Mouse (Mus musculus) CH12.LX (cell line): ENCODE results near the gene Dnajc15. TPM values are rescaled to one million over a fixed set of nuclear protein-coding genes. Genes with fewer than 3 reads are reported as not detected.

ENCODE experiments used
- DNase-seq: peaks from one replicate; pipeline ENCODE4 v3.0.0-alpha.2; 2013; ENCODE audit errors: extremely low read depth
- H3K27ac ChIP-seq: 2 replicates; pipeline ENCODE4 v1.5.1; 2012; ENCODE audit warnings: low read depth, mild to moderate bottlenecking, control low read depth, moderate library complexity; ENCODE audit not compliant: insufficient read depth
- H3K27me3 ChIP-seq: replicated peaks from 2 replicates; pipeline ENCODE3; 2012; ENCODE audit warnings: inconsistent platforms
- H3K36me3 ChIP-seq, 2 experiments: replicated peaks in 1 of 2; 2 replicates each; pipeline versions ENCODE3 to v1.6.1; 2012; ENCODE audit warnings: inconsistent platforms in 1 of 2, low read length in 1 of 2, mild to moderate bottlenecking in 1 of 2, mixed read lengths in 1 of 2, moderate library complexity in 1 of 2; ENCODE audit not compliant: control insufficient read depth in 1 of 2, insufficient read depth in 1 of 2
- H3K4me1 ChIP-seq, 2 experiments: 2 replicates each; pipeline ENCODE4 v1.6.1; 2012; ENCODE audit warnings: inconsistent platforms in 1 of 2, moderate library complexity in 1 of 2; ENCODE audit not compliant: insufficient read depth in 2 of 2, control insufficient read depth in 1 of 2
- H3K4me2 ChIP-seq: 2 replicates; pipeline ENCODE4 v1.6.1; 2012; ENCODE audit warnings: low read depth, mild to moderate bottlenecking, control low read depth; ENCODE audit not compliant: poor library complexity, insufficient read depth, severe bottlenecking
- H3K4me3 ChIP-seq, 3 experiments: fragments of 150-350 bp in 1 of 3; sonication (generic) in 1 of 3; replicated peaks in 1 of 3; 2 replicates each; pipeline versions ENCODE3 to v1.5.1; 2011 to 2012; ENCODE audit warnings: low read depth in 2 of 3, low read length in 2 of 3, mild to moderate bottlenecking in 2 of 3, moderate library complexity in 2 of 3, control low read depth in 1 of 3, improper control_type of control experiment in 1 of 3, inconsistent platforms in 1 of 3, mixed read lengths in 1 of 3; ENCODE audit not compliant: poor library complexity in 1 of 3
- H3K79me2 ChIP-seq: replicated peaks from 2 replicates; pipeline ENCODE4 v1.6.1; 2012; ENCODE audit warnings: mild to moderate bottlenecking, moderate library complexity; ENCODE audit not compliant: control insufficient read depth, poor library complexity, insufficient read depth, severe bottlenecking; ENCODE audit errors: extremely low read depth
- H3K9ac ChIP-seq: 2 replicates; pipeline ENCODE4 v1.6.1; 2012; ENCODE audit warnings: low read depth, mild to moderate bottlenecking, control low read depth, moderate library complexity; ENCODE audit not compliant: insufficient read depth
- H3K9me3 ChIP-seq: replicated peaks from 2 replicates; pipeline ENCODE3; 2012; ENCODE audit warnings: low read length, inconsistent platforms, mixed read lengths
- BHLHE40 ChIP-seq: IDR thresholded peaks from 2 replicates; pipeline ENCODE4 v1.6.1; 2011; ENCODE audit warnings: mild to moderate bottlenecking, low read depth, low read length, improper control_type of control experiment
- CHD1 ChIP-seq: IDR thresholded peaks from 2 replicates; pipeline ENCODE4 v1.6.1; 2012; ENCODE audit warnings: low read depth, low read length, improper control_type of control experiment, inconsistent platforms
- CHD2 ChIP-seq: IDR thresholded peaks from 2 replicates; pipeline ENCODE4 v1.6.1; 2011; ENCODE audit warnings: low read length, improper control_type of control experiment
- E2F4 ChIP-seq: IDR thresholded peaks from 2 replicates; pipeline ENCODE4 v1.6.1; 2011; ENCODE audit warnings: low read depth, low read length, improper control_type of control experiment; ENCODE audit not compliant: insufficient replicate concordance
- ELF1 ChIP-seq: IDR thresholded peaks from 2 replicates; pipeline ENCODE4 v1.6.1; 2014; ENCODE audit warnings: low read depth, mild to moderate bottlenecking, inconsistent platforms, low read length, improper control_type of control experiment
- GABPA ChIP-seq: IDR thresholded peaks from 2 replicates; pipeline ENCODE4 v1.6.1; 2012; ENCODE audit warnings: low read depth, low read length, improper control_type of control experiment, inconsistent platforms; ENCODE audit not compliant: insufficient replicate concordance
- IRF4 ChIP-seq: IDR thresholded peaks from 2 replicates; pipeline ENCODE4 v1.6.1; 2014; ENCODE audit warnings: low read depth, mild to moderate bottlenecking, inconsistent platforms, low read length, improper control_type of control experiment
- JUN ChIP-seq: IDR thresholded peaks from 2 replicates; pipeline ENCODE4 v1.6.1; 2011; ENCODE audit warnings: low read depth, mild to moderate bottlenecking, low read length, improper control_type of control experiment, moderate library complexity; ENCODE audit not compliant: insufficient read depth
- KAT2A ChIP-seq: IDR thresholded peaks from 2 replicates; pipeline ENCODE4 v1.6.1; 2012; ENCODE audit warnings: low read length, improper control_type of control experiment, inconsistent platforms; ENCODE audit not compliant: insufficient replicate concordance
- MAX ChIP-seq: IDR thresholded peaks from 2 replicates; pipeline ENCODE4 v1.6.1; 2011; ENCODE audit warnings: low read length, improper control_type of control experiment
- MAZ ChIP-seq: IDR thresholded peaks from 2 replicates; pipeline ENCODE4 v1.6.1; 2012; ENCODE audit warnings: low read depth, mild to moderate bottlenecking, inconsistent platforms, low read length, improper control_type of control experiment, moderate library complexity
- MXI1 ChIP-seq: IDR thresholded peaks from 2 replicates; pipeline ENCODE4 v1.6.1; 2011; ENCODE audit warnings: mild to moderate bottlenecking, low read depth, low read length, improper control_type of control experiment
- MYC ChIP-seq: IDR thresholded peaks from 2 replicates; pipeline ENCODE4 v1.6.1; 2011; ENCODE audit warnings: low read depth, mild to moderate bottlenecking, improper control_type of control experiment, low read length
- NELFE ChIP-seq: IDR thresholded peaks from 2 replicates; pipeline ENCODE4 v1.6.1; 2011; ENCODE audit warnings: low read depth, low read length, improper control_type of control experiment
- POLR2A ChIP-seq: IDR thresholded peaks from 2 replicates; pipeline ENCODE4 v1.6.1; 2011; ENCODE audit warnings: low read depth, mild to moderate bottlenecking, improper control_type of control experiment, low read length
- POLR2AphosphoS2 ChIP-seq: IDR thresholded peaks from 2 replicates; pipeline ENCODE4 v1.6.1; 2011; ENCODE audit warnings: low read depth, low read length, improper control_type of control experiment
- RAD21 ChIP-seq: IDR thresholded peaks from 2 replicates; pipeline ENCODE4 v1.6.1; 2011; ENCODE audit warnings: low read depth, mild to moderate bottlenecking, low read length, improper control_type of control experiment, moderate library complexity
- RCOR1 ChIP-seq: conservative IDR thresholded peaks from 2 replicates; pipeline ENCODE4 v1.6.1; 2012; ENCODE audit warnings: low read depth, mild to moderate bottlenecking, inconsistent platforms, low read length, improper control_type of control experiment
- TCF12 ChIP-seq: IDR thresholded peaks from 2 replicates; pipeline ENCODE4 v1.6.1; 2014; ENCODE audit warnings: low read depth, mild to moderate bottlenecking, inconsistent platforms, low read length, improper control_type of control experiment
- USF1 ChIP-seq: IDR thresholded peaks from 2 replicates; pipeline ENCODE4 v1.6.1; 2014; ENCODE audit warnings: low read depth, mild to moderate bottlenecking, inconsistent platforms, low read length, improper control_type of control experiment
- ZC3H11A ChIP-seq: IDR thresholded peaks from 2 replicates; pipeline ENCODE4 v1.6.1; 2012; ENCODE audit warnings: low read depth, mild to moderate bottlenecking, inconsistent platforms, low read length, improper control_type of control experiment
- ZMIZ1 ChIP-seq: IDR thresholded peaks from 2 replicates; pipeline ENCODE4 v1.6.1; 2012; ENCODE audit warnings: low read depth, mild to moderate bottlenecking, inconsistent platforms, low read length, improper control_type of control experiment
- ZNF384 ChIP-seq: IDR thresholded peaks from 2 replicates; pipeline ENCODE4 v1.6.1; 2012; ENCODE audit warnings: low read depth, low read length, improper control_type of control experiment, inconsistent platforms
- dilution Hi-C: fragments of 300-500 bp; cut with MboI; formaldehyde crosslinking; loops from 2 replicates; pipeline ENCODE4 v1.14.3; 2020; ENCODE audit warnings: low sequenced_read_pairs; ENCODE audit not compliant: extremely low pct_unique_long_range_greater_than_20kb, extremely low pct_ligation_motif_present
- in situ Hi-C: fragments of 300-500 bp; cut with MboI; formaldehyde crosslinking; loops from 3 replicates; pipeline ENCODE4 v1.14.3; 2019; ENCODE audit warnings: low sequenced_read_pairs, low pct_ligation_motif_present, low pct_unique_long_range_greater_than_20kb, mixed read lengths
- polyA plus RNA-seq: library from polyadenylated mRNA; unstranded; fragments of >175 nt; gene quantifications from 2 replicates; pipeline ENCODE4 v1.2.1, GENCODE M21; 2012; ENCODE audit warnings: low read depth; ENCODE audit not compliant: insufficient read length
- total RNA-seq, 2 experiments: library from RNA; depleted of rRNA; stranded (reverse); fragments of 300-350 nt in 1 of 2; fragments of >200 nt in 1 of 2; gene quantifications; 2 replicates each; pipeline ENCODE4 v1.2.3; 2012 to 2014

The Dnajc15 gene
- total and polyA plus RNA-seq, 3 experiments = 39.5 to 56.8 (median 41.7) TPM

DNA sequence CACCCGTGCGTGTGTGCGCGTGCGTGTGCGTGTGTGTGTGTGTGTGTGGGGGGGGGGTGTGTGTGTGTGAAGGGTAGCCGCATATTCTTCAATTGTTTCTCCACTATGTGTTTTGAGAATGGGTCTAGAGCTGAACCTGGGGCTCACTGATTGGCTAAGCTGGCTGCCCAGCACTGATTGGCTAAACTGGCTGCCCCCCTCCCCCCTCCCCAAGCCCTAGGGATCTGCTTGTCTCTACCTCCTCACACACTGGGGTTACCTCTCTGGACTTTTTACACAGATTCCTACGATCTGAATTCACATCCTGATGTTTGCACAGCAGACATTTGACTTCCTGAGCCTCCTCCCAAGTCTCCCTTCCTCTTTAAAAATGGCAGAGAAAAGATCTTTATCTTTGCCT lies 46.7 kb upstream of the Dnajc15 start:
- TF ChIP-seq MAZ (no peak), USF1 (no peak), JUN (no peak), TCF12 (no peak), MXI1 (no peak), ZMIZ1 (no peak), POLR2AphosphoS2 (no peak), CHD1 (no peak), RCOR1 (no peak), MYC (no peak), GABPA (no peak)
- no peak for DNase-seq
- Histone ChIP-seq H3K27me3 (no peaks in the 10 kb centered on the region), H3K36me3 (no peaks in the 10 kb centered on the region), H3K9me3 (no peaks in the 10 kb centered on the region), H3K79me2 (no peaks in the 10 kb centered on the region), H3K27ac (no peak overlapping the region), H3K4me3 (no peak overlapping the region), H3K4me1 (no peaks in the 10 kb centered on the region), H3K4me2 (no peak overlapping the region), H3K9ac (no peak overlapping the region)
- dilution Hi-C loops (no loop called here), in situ Hi-C loops (no loop called here)

DNA sequence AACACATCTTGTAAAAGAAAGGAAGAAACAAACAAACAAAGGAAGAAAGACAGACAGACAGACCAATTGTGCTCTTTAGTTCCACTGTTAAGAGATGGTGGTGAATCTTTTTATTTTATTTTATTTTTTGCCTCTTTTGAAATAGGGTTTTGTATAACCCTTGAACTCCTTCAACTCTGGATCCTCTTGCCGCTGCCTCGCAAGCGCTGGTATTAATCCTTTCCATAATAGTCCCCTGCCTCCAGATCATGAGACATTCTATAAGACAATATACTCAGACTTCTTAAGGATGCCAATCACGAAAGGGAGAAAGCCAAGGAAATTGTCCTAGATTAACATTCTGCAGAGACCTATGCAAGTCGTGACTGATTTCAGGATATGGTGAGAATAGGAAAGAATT lies 40.9 kb upstream of the Dnajc15 start:
- H3K4me3 ChIP-seq = no peak overlapping the region
- H3K4me2 ChIP-seq = no peak overlapping the region
- no peak for DNase-seq
- H3K4me1 ChIP-seq = no peaks in the 10 kb centered on the region
- H3K27me3 ChIP-seq = no peaks in the 10 kb centered on the region
- TF ChIP-seq E2F4 (no peak), IRF4 (no peak), ZC3H11A (no peak), BHLHE40 (no peak), KAT2A (no peak), ZNF384 (no peak), MAX (no peak), ELF1 (no peak), NELFE (no peak), CHD2 (no peak), RAD21 (no peak), ZMIZ1 (no peak), POLR2A (no peak), MXI1 (no peak), JUN (no peak)
- TF ChIP-seq, all 38 proteins: peak for 0
- dilution Hi-C loops = no loop called here
- Histone ChIP-seq H3K36me3 (no peaks in the 10 kb centered on the region), H3K79me2 (no peaks in the 10 kb centered on the region), H3K27ac (no peak overlapping the region), H3K9ac (no peak overlapping the region), H3K9me3 (no peaks in the 10 kb centered on the region)
- in situ Hi-C loops = no loop called here
